23 mouse cellular contexts compared by ENCODE assay signal in genomic region chr1:175024136-175024535, GRCm38 (mm10).
DNase-seq lines count a peak whose midpoint lies in the region; ATAC-seq lines count a peak whose summit lies in the region.
"Had no signal": no experiment of that assay in that cellular context is flagged by ENCODE, and none has a peak within 500 bp of the region (broad histone marks: within the 10 kb centered on the region; RNA-seq: fewer than 3 reads in every experiment).

No protein-coding gene starts in this region.

- H3K9ac ChIP-seq in midbrain, embryonic 11.5 days (ENCODE audit: low read length) = no peak overlapping the region
- H3K9ac ChIP-seq: embryonic facial prominence, embryonic 13.5 days; embryonic facial prominence, embryonic 15.5 days; forebrain, embryonic 13.5 days had no signal

- no peak overlapping the region for H3K27ac ChIP-seq in midbrain, embryonic 11.5 days (ENCODE audit: low read depth, low read length)
- H3K27ac ChIP-seq in midbrain, embryonic 10.5 days (replicated peaks) = no peak overlapping the region
- H3K27ac ChIP-seq: embryonic facial prominence, embryonic 13.5 days; embryonic facial prominence, embryonic 15.5 days; forebrain, embryonic 10.5 days; forebrain, embryonic 13.5 days had no signal

- peaks cover 3% of the 10 kb centered on the region; the same call in 1 of the 2 replicates for H3K4me1 ChIP-seq in midbrain, embryonic 11.5 days (ENCODE audit: control insufficient read depth, insufficient read depth, low read length)
- peaks cover 9% of the 10 kb centered on the region for H3K4me1 ChIP-seq in midbrain, embryonic 10.5 days

- WGBS in midbrain, embryonic 11.5 days = 42% methylated on average over 1 of the region's 1 CpGs
- WGBS in midbrain, embryonic 10.5 days = 65% methylated on average over 1 of the region's 1 CpGs

- no peak for ATAC-seq in midbrain, embryonic 11.5 days (ENCODE audit: low FRiP score)
- ATAC-seq: activated CD4-positive, CD25-positive, alpha-beta regulatory T cell, adult 4 months; forebrain, embryonic 13.5 days; forebrain, embryonic 16.5 days; Patski had no signal

- no peaks in the 10 kb centered on the region for H3K27me3 ChIP-seq in midbrain, embryonic 11.5 days (ENCODE audit: control insufficient read depth, insufficient read depth, low read length)
- H3K27me3 ChIP-seq in midbrain, embryonic 10.5 days (ENCODE audit: low read depth, poor library complexity, severe bottlenecking) = no peaks in the 10 kb centered on the region
- H3K27me3 ChIP-seq: embryonic facial prominence, embryonic 13.5 days; embryonic facial prominence, embryonic 15.5 days; forebrain, embryonic 13.5 days had no signal

- DNase-seq in midbrain, embryonic 11.5 days (ENCODE audit: low spot score, missing footprints) = peak; percentile 44
- no peak for DNase-seq in midbrain, embryonic 10.5 days (ENCODE audit: low spot score)
- DNase-seq in R1 (ENCODE audit: low read depth, low spot score) = peak; percentile 59
- DNase-seq in layer of hippocampus, adult 11-12 months (ENCODE audit: low spot score) = no peak
- DNase-seq in right cerebral cortex, postnatal 10 days (ENCODE audit: low spot score in 2 of 2) = no peak
- DNase-seq: adrenal gland, adult 8-10 months; adrenal gland, postnatal 14 days; adrenal gland, postnatal 36 days; cerebellum, adult 11-12 months; cerebellum, adult 2 months; cerebellum, adult 9-10 months; cerebellum, postnatal 10 days; cerebellum, postnatal 25 days; embryo, embryonic 11 days had no signal

- H3K36me3 ChIP-seq in midbrain, embryonic 11.5 days (ENCODE audit: control insufficient read depth, insufficient read depth, low read length) = no peaks in the 10 kb centered on the region
- H3K36me3 ChIP-seq in midbrain, embryonic 10.5 days = no peaks in the 10 kb centered on the region
- H3K36me3 ChIP-seq: embryonic facial prominence, embryonic 13.5 days; embryonic facial prominence, embryonic 15.5 days; forebrain, embryonic 10.5 days; G1E had no signal

- H3K9me3 ChIP-seq in midbrain, embryonic 11.5 days (ENCODE audit: control insufficient read depth, low read length) = no peaks in the 10 kb centered on the region
- H3K9me3 ChIP-seq in midbrain, embryonic 10.5 days (replicated peaks) = no peaks in the 10 kb centered on the region
- H3K9me3 ChIP-seq: embryonic facial prominence, embryonic 13.5 days; embryonic facial prominence, embryonic 15.5 days; forebrain, embryonic 10.5 days; forebrain, embryonic 13.5 days had no signal

- no peak overlapping the region for H3K4me3 ChIP-seq in midbrain, embryonic 11.5 days (ENCODE audit: low read depth, low read length)
- no peak overlapping the region for H3K4me3 ChIP-seq in midbrain, embryonic 10.5 days
- H3K4me3 ChIP-seq: embryonic facial prominence, embryonic 13.5 days; embryonic facial prominence, embryonic 15.5 days; erythroblast, embryonic 14.5 days; forebrain, embryonic 10.5 days; forebrain, embryonic 13.5 days had no signal

- no peak overlapping the region for H3K4me2 ChIP-seq in midbrain, embryonic 11.5 days
- H3K4me2 ChIP-seq: embryonic facial prominence, embryonic 13.5 days; embryonic facial prominence, embryonic 15.5 days; forebrain, embryonic 13.5 days had no signal

Comparison
In these comparisons a context has a peak if more than half of its experiments do, and no peak if none do; other contexts are left out.
1. DNase-seq: peak in midbrain, embryonic 11.5 days (single experiment) and R1 (single experiment); none in midbrain, embryonic 10.5 days (single experiment), layer of hippocampus, adult 11-12 months (single experiment) and right cerebral cortex, postnatal 10 days (0 of 2).